8 mouse cellular contexts compared by ENCODE assay signal in the genomic region with DNA sequence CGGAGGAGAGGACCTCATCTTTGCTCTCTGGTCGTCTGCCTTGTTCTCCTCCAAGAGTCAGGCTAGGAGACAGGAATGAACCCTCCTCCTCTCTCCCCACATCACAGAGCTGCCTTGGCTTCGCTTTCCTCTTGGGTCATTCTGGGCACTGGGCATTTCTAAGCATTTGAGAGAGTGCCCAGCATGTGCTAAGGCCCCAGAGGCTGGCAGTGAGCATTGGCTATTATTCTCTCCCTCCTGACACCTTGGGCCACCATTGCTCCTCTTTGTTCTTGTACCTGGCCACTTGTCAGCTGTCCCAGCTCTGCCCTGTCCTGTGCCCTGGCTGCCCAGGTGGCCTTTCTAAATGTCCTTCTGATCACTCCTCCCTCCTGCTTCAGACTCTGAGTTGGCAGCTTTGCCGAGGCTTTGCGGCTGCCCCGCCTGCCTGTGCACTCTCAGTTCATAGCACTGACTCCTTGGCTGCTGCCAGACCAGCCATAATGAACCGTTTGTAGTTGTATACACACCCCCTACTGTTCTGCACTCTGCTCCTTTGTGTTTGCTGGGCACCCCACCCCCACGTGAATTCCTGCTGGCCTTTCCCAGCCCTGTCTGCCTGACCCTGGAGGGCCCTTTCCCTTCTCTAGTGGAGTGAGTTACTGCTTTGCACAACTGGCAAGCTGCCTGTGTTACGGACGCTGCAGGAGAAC.
A peak's percentile ranks its signal among the peaks of the same experiment; 100 is the strongest.
DNase-seq lines count a peak whose midpoint lies in the region; ATAC-seq and TF ChIP-seq lines count a peak whose summit lies in the region.

No protein-coding gene starts in this region.

- intact Hi-C loops in left cerebral cortex, postnatal 25 days (cut with DNase I) = no loop called here

- peak overlapping the region; percentile 81 for H3K27ac ChIP-seq in stomach, postnatal 0 days (replicated peaks)

- TF ChIP-seq CTCF in stomach, postnatal 0 days (IDR thresholded peaks at IDR 0.05; ENCODE audit: low read depth) = peak; percentile 21

- 42% methylated on average over 10 of the region's 10 CpGs for WGBS in stomach, postnatal 0 days

- no peaks in the 10 kb centered on the region for H3K36me3 ChIP-seq in stomach, postnatal 0 days (ENCODE audit: control insufficient read depth, insufficient read depth, low read length)

- ATAC-seq in stomach, postnatal 0 days (ENCODE audit: low FRiP score, low TSS enrichment) = peak; percentile 83
- ATAC-seq in CD4-positive, CD25-positive, alpha-beta regulatory T cell, adult 4 months = no peak

- no peak overlapping the region for H3K4me2 ChIP-seq in stomach, postnatal 0 days (replicated peaks; ENCODE audit: low read depth)

- no peaks in the 10 kb centered on the region; the same call in 1 of the 2 replicates for H3K4me1 ChIP-seq in stomach, postnatal 0 days (replicated peaks; ENCODE audit: control insufficient read depth, insufficient read depth)

- no peak for TF ChIP-seq EP300 in stomach, postnatal 0 days (optimal IDR thresholded peaks at IDR 0.05)

- H3K9me3 ChIP-seq in stomach, postnatal 0 days (ENCODE audit: control insufficient read depth, low read length) = no peaks in the 10 kb centered on the region

- no peaks in the 10 kb centered on the region for H3K27me3 ChIP-seq in stomach, postnatal 0 days (ENCODE audit: control insufficient read depth, insufficient read depth, low read length)

- no peak overlapping the region for H3K4me3 ChIP-seq in stomach, postnatal 0 days (ENCODE audit: low read depth, low read length)

- peak; percentile 73 for DNase-seq in adrenal gland, postnatal 14 days
- DNase-seq in cerebellum, postnatal 4 days (ENCODE audit: low spot score in 2 of 2) = peak; percentile 24 to 35
- peak; percentile 28 to 54 for DNase-seq in frontal cortex, postnatal 36 days (ENCODE audit: low spot score in 2 of 2)
- DNase-seq in kidney, adult 11 months = peak; percentile 81
- peak; percentile 29 to 59 for DNase-seq in left cerebral cortex, postnatal 25 days (ENCODE audit: low spot score in 2 of 2)
- DNase-seq in mesoderm, embryonic 11.5 days (ENCODE audit: low read depth, low spot score) = peak; percentile 83
- peak; percentile 83 for DNase-seq in stomach, postnatal 0 days (ENCODE audit: low spot score)

- no peak overlapping the region for H3K9ac ChIP-seq in stomach, postnatal 0 days (ENCODE audit: low read length)

Comparison
In these comparisons a context has a peak if more than half of its experiments do, and no peak if none do; other contexts are left out.
1. DNase-seq: peak in every context shown above with its lines; median percentile 83 in mesoderm, embryonic 11.5 days; 83 in stomach, postnatal 0 days; 81 in kidney, adult 11 months; 73 in adrenal gland, postnatal 14 days; 44 in left cerebral cortex, postnatal 25 days; 41 in frontal cortex, postnatal 36 days; 30 in cerebellum, postnatal 4 days.